Mouse (Mus musculus) retina, postnatal 7 days (tissue): ENCODE measurements around the gene Ech1.

Experiments
- DNase-seq: peaks from one replicate; pipeline ENCODE4 v3.0.0-alpha.2; 2012; ENCODE audit warnings: low read depth, low spot score

Ech1 gene

GRCm38 (mm10) chr7:28860898-28861297 is 35.9 kb downstream of the Ech1 start:
- no peak for DNase-seq

- DNase-seq: no peak
Measured at GRCm38 (mm10) chr7:28862817-28863499, 37.9 kb downstream of the Ech1 start.

GRCm38 (mm10) chr7:28863540-28863939 is 38.5 kb downstream of the Ech1 start, which contains the start of gene Lgals7:
Gene Lgals7, plus strand, starts transcription at chr7:28863853.
- DNase-seq: no peak

- no peak for DNase-seq
Measured at GRCm38 (mm10) chr7:28864288-28864750, 39.3 kb downstream of the Ech1 start.

GRCm38 (mm10) chr7:28865481-28866300 is 40.7 kb downstream of the Ech1 start:
- DNase-seq: no peak

- DNase-seq: no peak
Measured at GRCm38 (mm10) chr7:28866769-28867507, 41.9 kb downstream of the Ech1 start.

- peak; percentile 67 for DNase-seq
Measured at GRCm38 (mm10) chr7:28867508-28868340, 42.7 kb downstream of the Ech1 start.

- no peak for DNase-seq
Measured at GRCm38 (mm10) chr7:28870901-28871664, 46.1 kb downstream of the Ech1 start.

- DNase-seq: no peak
Measured at GRCm38 (mm10) chr7:28874565-28874964, 49.5 kb downstream of the Ech1 start.

GRCm38 (mm10) chr7:28876099-28876498 is 51.1 kb downstream of the Ech1 start:
- DNase-seq: no peak

- DNase-seq: no peak
Measured at GRCm38 (mm10) chr7:28877155-28877554, 52.1 kb downstream of the Ech1 start.

- DNase-seq: no peak
Measured at GRCm38 (mm10) chr7:28877856-28878255, 52.8 kb downstream of the Ech1 start.

- DNase-seq: no peak
Measured at GRCm38 (mm10) chr7:28879606-28880005, 54.6 kb downstream of the Ech1 start.

- no peak for DNase-seq
Measured at GRCm38 (mm10) chr7:28880554-28880953, 55.5 kb downstream of the Ech1 start.

GRCm38 (mm10) chr7:28881199-28881598 is 56.2 kb downstream of the Ech1 start, which contains the start of gene Capn12:
Gene Capn12, plus strand, starts transcription at chr7:28881422.
- DNase-seq: no peak
